Mouse (Mus musculus) kidney, embryonic 14.5 days (tissue): Measurements from ENCODE around the gene Hlf. TPM values are rescaled to one million over a fixed set of nuclear protein-coding genes. Genes with fewer than 3 reads are reported as not detected.

Experiments used
- ATAC-seq: fragments of 200-750 bp; cut with Nextera tagmentation; 2 replicates; pipeline ENCODE4 v1.8.0; 2017; ENCODE audit warnings: moderate number of reproducible peaks, mild to moderate bottlenecking, moderate TSS enrichment, moderate library complexity; ENCODE audit not compliant: low FRiP score, low TSS enrichment
- H3K27ac ChIP-seq: fragments of 300-500 bp; sonication (generic); 2 replicates; pipeline ENCODE4 v1.5.1; 2014; ENCODE audit warnings: low read depth, mild to moderate bottlenecking, low read length, moderate library complexity, mixed read lengths
- H3K27me3 ChIP-seq: fragments of 300-500 bp; sonication (generic); 2 replicates; pipeline ENCODE4 v1.6.1; 2014; ENCODE audit warnings: mild to moderate bottlenecking, low read length; ENCODE audit not compliant: control insufficient read depth, insufficient read depth
- H3K36me3 ChIP-seq: fragments of 300-500 bp; sonication (generic); 2 replicates; pipeline ENCODE4 v1.6.1; 2014; ENCODE audit warnings: low read length, mixed read lengths; ENCODE audit not compliant: control insufficient read depth, insufficient read depth
- H3K4me1 ChIP-seq: fragments of 300-500 bp; sonication (generic); 2 replicates; pipeline ENCODE4 v1.6.1; 2014; ENCODE audit warnings: low read length, mixed read lengths; ENCODE audit not compliant: control insufficient read depth, insufficient read depth
- H3K4me2 ChIP-seq: fragments of 300-500 bp; sonication (generic); replicated peaks from 2 replicates; pipeline ENCODE4 v1.6.1; 2014; ENCODE audit warnings: low read depth, mild to moderate bottlenecking, low read length
- H3K4me3 ChIP-seq: fragments of 300-500 bp; sonication (generic); 2 replicates; pipeline ENCODE4 v1.5.1; 2014; ENCODE audit warnings: mild to moderate bottlenecking, low read length
- H3K9ac ChIP-seq: fragments of 300-500 bp; sonication (generic); 2 replicates; pipeline ENCODE4 v1.6.1; 2014; ENCODE audit warnings: low read depth, mild to moderate bottlenecking, low read length, moderate library complexity
- H3K9me3 ChIP-seq: fragments of 300-500 bp; sonication (generic); 2 replicates; pipeline ENCODE4 v1.6.1; 2016; ENCODE audit warnings: low read length; ENCODE audit not compliant: control insufficient read depth
- WGBS: fragments of 180-500 bp; shearing (Covaris S2); extraction: QIAGEN DNeasy Blood & Tissue Kit; methylation state at CpG from one replicate; pipeline ENCODE4 v1.1.7; 2014; 5-methylcytosine and 5-hydroxymethylcytosine counted together
- polyA plus RNA-seq: library from polyadenylated mRNA; unstranded; fragments of >200 nt; fragmentation: Nextera tagmentation; extraction: Ambion mirVana; gene quantifications from 2 replicates; pipeline ENCODE4 v1.2.1, GENCODE M21; 2014

The Hlf gene
- polyA plus RNA-seq, 1 experiment from 2014 or later = 1.7 TPM

- Histone ChIP-seq H3K4me1 (no peaks in the 10 kb centered on the region), H3K4me2 (no peak overlapping the region), H3K36me3 (no peaks in the 10 kb centered on the region), H3K27me3 (no peaks in the 10 kb centered on the region), H3K9me3 (no peaks in the 10 kb centered on the region), H3K4me3 (no peak overlapping the region), H3K27ac (no peak overlapping the region), H3K9ac (no peak overlapping the region)
- WGBS = 77% methylated on average over 4 of the region's 4 CpGs
- ATAC-seq = no peak
Observed at GRCm38 (mm10) chr11:90332737-90333136, 58.0 kb downstream of the Hlf start.

GRCm38 (mm10) chr11:90330202-90330694 lies 60.4 kb downstream of the Hlf start:
- Histone ChIP-seq H3K9me3 (no peaks in the 10 kb centered on the region), H3K36me3 (no peaks in the 10 kb centered on the region), H3K4me2 (no peak overlapping the region), H3K4me1 (no peaks in the 10 kb centered on the region), H3K9ac (no peak overlapping the region), H3K4me3 (no peak overlapping the region), H3K27ac (no peak overlapping the region), H3K27me3 (no peaks in the 10 kb centered on the region)
- ATAC-seq = no peak
- WGBS = 85% methylated on average over 9 of the region's 9 CpGs

GRCm38 (mm10) chr11:90326836-90327235 lies 63.9 kb downstream of the Hlf start:
- Histone ChIP-seq H3K4me1 (no peaks in the 10 kb centered on the region), H3K27ac (no peak overlapping the region), H3K27me3 (no peaks in the 10 kb centered on the region), H3K9ac (no peak overlapping the region), H3K4me2 (no peak overlapping the region), H3K9me3 (no peaks in the 10 kb centered on the region), H3K36me3 (no peaks in the 10 kb centered on the region), H3K4me3 (no peak overlapping the region)
- WGBS = 75% methylated on average over 1 of the region's 1 CpGs
- no peak for ATAC-seq

GRCm38 (mm10) chr11:90326146-90326545 lies 64.5 kb downstream of the Hlf start:
- ATAC-seq = no peak
- 91% methylated on average over 5 of the region's 5 CpGs for WGBS

GRCm38 (mm10) chr11:90324597-90324996 lies 66.1 kb downstream of the Hlf start:
- no peak for ATAC-seq
- no peaks in the 10 kb centered on the region for H3K36me3 ChIP-seq
- WGBS = 94% methylated on average over 3 of the region's 3 CpGs

More at GRCm38 (mm10) chr11:90326146-90326545, 64.5 kb downstream of the Hlf start:
- H3K27me3 ChIP-seq = no peaks in the 10 kb centered on the region
- no peak overlapping the region for H3K27ac ChIP-seq
- no peaks in the 10 kb centered on the region for H3K36me3 ChIP-seq
- H3K4me3 ChIP-seq = no peak overlapping the region
- no peak overlapping the region for H3K4me2 ChIP-seq
- H3K9ac ChIP-seq = no peak overlapping the region
- H3K4me1 ChIP-seq = no peaks in the 10 kb centered on the region
- no peaks in the 10 kb centered on the region for H3K9me3 ChIP-seq

GRCm38 (mm10) chr11:90320922-90321321 lies 69.8 kb downstream of the Hlf start:
- Histone ChIP-seq H3K27me3 (no peaks in the 10 kb centered on the region), H3K4me2 (no peak overlapping the region), H3K4me1 (no peaks in the 10 kb centered on the region), H3K27ac (no peak overlapping the region), H3K9ac (no peak overlapping the region), H3K36me3 (no peaks in the 10 kb centered on the region), H3K9me3 (no peaks in the 10 kb centered on the region), H3K4me3 (no peak overlapping the region)
- 30% methylated on average over 7 of the region's 7 CpGs for WGBS
- no peak for ATAC-seq

More at GRCm38 (mm10) chr11:90324597-90324996, 66.1 kb downstream of the Hlf start:
- Histone ChIP-seq H3K4me1 (no peaks in the 10 kb centered on the region), H3K27ac (no peak overlapping the region), H3K4me3 (no peak overlapping the region), H3K4me2 (no peak overlapping the region), H3K9ac (no peak overlapping the region), H3K27me3 (no peaks in the 10 kb centered on the region), H3K9me3 (no peaks in the 10 kb centered on the region)

GRCm38 (mm10) chr11:90317482-90317881 lies 73.2 kb downstream of the Hlf start:
- no peak overlapping the region for H3K4me2 ChIP-seq
- H3K4me1 ChIP-seq = no peaks in the 10 kb centered on the region
- H3K27me3 ChIP-seq = no peaks in the 10 kb centered on the region
- 26% methylated on average over 4 of the region's 4 CpGs for WGBS
- no peak for ATAC-seq
- no peaks in the 10 kb centered on the region for H3K9me3 ChIP-seq
- H3K36me3 ChIP-seq = no peaks in the 10 kb centered on the region
- H3K4me3 ChIP-seq = no peak overlapping the region
- H3K27ac ChIP-seq = no peak overlapping the region
- H3K9ac ChIP-seq = no peak overlapping the region

GRCm38 (mm10) chr11:90314606-90315005 lies 76.1 kb downstream of the Hlf start:
- H3K4me3 ChIP-seq = no peak overlapping the region
- H3K27me3 ChIP-seq = no peaks in the 10 kb centered on the region
- no peak for ATAC-seq
- H3K9ac ChIP-seq = no peak overlapping the region
- H3K4me1 ChIP-seq = no peaks in the 10 kb centered on the region
- no peak overlapping the region for H3K4me2 ChIP-seq
- WGBS = 93% methylated on average over 3 of the region's 3 CpGs
- no peaks in the 10 kb centered on the region for H3K36me3 ChIP-seq
- 0 out of 2 replicates have a peak, but pooled peaks cover 3% of the 10 kb centered on the region for H3K9me3 ChIP-seq
- no peak overlapping the region for H3K27ac ChIP-seq

- Histone ChIP-seq H3K4me1 (no peaks in the 10 kb centered on the region), H3K27ac (no peak overlapping the region), H3K9me3 (0 out of 2 replicates have a peak, but pooled peaks cover 3% of the 10 kb centered on the region), H3K4me2 (no peak overlapping the region), H3K4me3 (no peak overlapping the region), H3K27me3 (no peaks in the 10 kb centered on the region), H3K9ac (no peak overlapping the region), H3K36me3 (no peaks in the 10 kb centered on the region)
- no peak for ATAC-seq
- WGBS = 53% methylated on average over 6 of the region's 6 CpGs
Observed at GRCm38 (mm10) chr11:90306993-90307392, 83.7 kb downstream of the Hlf start.
